Mouse (Mus musculus): ENCODE results near the gene Limk1. TPM values are rescaled to one million over a fixed set of nuclear protein-coding genes. Genes with fewer than 3 reads are reported as not detected.
"Not testable (repeated sequence)": the region's sequence is repeated elsewhere in the genome, so short reads cannot be mapped to it uniquely, and the experiment has no call there.

The Limk1 gene
- total RNA-seq, 1 experiment from 2014 or later, result 15.9 TPM

- ATAC-seq (replicated peaks in 1 of 2; ENCODE audit: insufficient read depth in 1 of 2, low FRiP score in 2 of 2, low TSS enrichment in 1 of 2, low read depth in 1 of 2, poor library complexity in 2 of 2, severe bottlenecking in 2 of 2), result no peak
Measured at GRCm38 (mm10) chr5:134683813-134684212, 4.6 kb downstream of the Limk1 start.

DNA sequence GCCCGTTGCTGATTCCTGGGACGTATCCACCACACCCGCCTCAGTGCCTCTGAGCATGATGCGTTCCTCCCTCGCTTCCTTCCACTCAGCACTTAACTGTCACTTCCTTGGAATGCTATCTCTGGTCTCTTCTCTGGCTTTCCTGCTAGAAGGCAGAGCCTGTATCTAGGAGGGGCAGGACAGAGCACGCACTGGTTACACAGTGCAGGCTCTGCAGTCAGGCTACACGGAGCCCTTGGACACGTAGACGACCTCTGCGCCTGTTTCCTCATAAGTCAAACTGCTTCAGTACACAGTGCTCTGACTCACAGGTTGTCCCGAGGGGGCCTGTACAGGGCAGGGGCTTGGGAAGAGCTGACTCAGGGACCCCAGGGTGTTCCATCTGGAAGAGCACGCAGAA is 8.2 kb downstream of the Limk1 start:
- ATAC-seq (replicated peaks in 1 of 2; ENCODE audit: insufficient read depth in 1 of 2, low FRiP score in 2 of 2, low TSS enrichment in 1 of 2, low read depth in 1 of 2, poor library complexity in 2 of 2, severe bottlenecking in 2 of 2), result no peak

- ATAC-seq (replicated peaks in 1 of 2; ENCODE audit: insufficient read depth in 1 of 2, low FRiP score in 2 of 2, low TSS enrichment in 1 of 2, low read depth in 1 of 2, poor library complexity in 2 of 2, severe bottlenecking in 2 of 2), result no peak
Measured at GRCm38 (mm10) chr5:134678827-134679546, 9.4 kb downstream of the Limk1 start.

GRCm38 (mm10) chr5:134678031-134678430 is 10.4 kb downstream of the Limk1 start:
- peak; percentile 91 for ATAC-seq (replicated peaks in 1 of 2; ENCODE audit: insufficient read depth in 1 of 2, low FRiP score in 2 of 2, low TSS enrichment in 1 of 2, low read depth in 1 of 2, poor library complexity in 2 of 2, severe bottlenecking in 2 of 2)

- no peak for ATAC-seq (replicated peaks in 1 of 2; ENCODE audit: insufficient read depth in 1 of 2, low FRiP score in 2 of 2, low TSS enrichment in 1 of 2, low read depth in 1 of 2, poor library complexity in 2 of 2, severe bottlenecking in 2 of 2)
Measured at GRCm38 (mm10) chr5:134677491-134677890, 10.9 kb downstream of the Limk1 start.

DNA sequence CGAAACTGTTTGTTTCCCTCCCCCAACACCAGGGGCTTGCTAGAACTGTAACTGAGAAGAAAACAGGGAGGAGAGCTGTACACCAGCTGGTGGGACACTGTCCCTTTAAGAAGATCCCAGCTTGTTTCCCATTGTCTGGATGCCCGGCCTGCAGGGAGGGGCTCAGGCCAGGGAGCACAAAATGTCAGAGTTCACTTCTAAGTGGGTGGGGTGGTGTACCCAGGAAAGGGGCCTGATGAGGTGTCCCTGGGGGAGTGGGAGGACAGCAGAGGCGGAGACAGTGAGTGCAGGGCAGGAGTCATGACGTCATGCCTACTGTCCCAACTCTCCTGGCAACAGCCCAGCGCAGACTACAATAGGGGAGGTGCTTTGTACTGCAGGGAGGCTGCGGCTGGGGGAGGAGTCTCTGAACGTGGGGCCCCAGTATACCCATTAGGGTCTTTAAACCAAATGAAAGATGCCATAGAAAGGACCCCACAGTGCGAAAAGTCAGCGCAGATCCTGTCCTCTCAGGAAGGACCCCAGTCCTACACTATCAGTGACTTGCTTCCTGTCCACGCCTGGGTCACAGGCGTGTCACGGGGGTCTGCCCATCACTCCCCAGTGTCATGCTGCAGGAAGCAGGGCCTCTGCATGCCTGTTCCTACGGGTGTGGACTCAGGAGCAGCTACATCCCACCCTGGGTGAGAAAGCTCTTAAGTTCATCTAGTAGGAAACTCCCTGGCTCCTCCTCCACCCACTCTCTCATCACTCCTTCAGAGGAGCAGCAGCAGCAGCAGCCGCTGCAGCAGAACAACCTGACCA is 12.2 kb downstream of the Limk1 start:
- peak; percentile 42 to 57 for ATAC-seq (replicated peaks in 1 of 2; ENCODE audit: insufficient read depth in 1 of 2, low FRiP score in 2 of 2, low TSS enrichment in 1 of 2, low read depth in 1 of 2, poor library complexity in 2 of 2, severe bottlenecking in 2 of 2)

DNA sequence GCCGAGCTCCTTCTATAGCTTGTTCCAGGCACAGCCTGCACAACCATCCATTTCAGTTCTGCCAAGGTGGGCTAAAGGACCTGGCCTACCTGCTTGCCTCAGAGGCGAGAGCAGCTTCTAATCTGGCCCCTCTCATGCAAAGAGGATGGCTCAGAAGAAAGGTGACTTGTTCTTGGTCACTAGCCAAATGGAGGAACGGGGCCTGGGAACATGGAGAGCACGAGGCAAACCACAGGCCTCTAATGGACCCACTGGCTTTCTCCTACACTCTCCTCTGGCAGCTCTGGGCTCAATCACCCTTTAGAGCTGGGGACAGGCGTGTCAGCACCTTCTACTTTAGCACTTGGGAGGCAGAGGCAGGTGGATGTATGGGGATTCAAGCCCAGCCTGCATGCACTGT is 13.4 kb downstream of the Limk1 start:
- no peak for ATAC-seq (replicated peaks in 1 of 2; ENCODE audit: insufficient read depth in 1 of 2, low FRiP score in 2 of 2, low TSS enrichment in 1 of 2, low read depth in 1 of 2, poor library complexity in 2 of 2, severe bottlenecking in 2 of 2)

DNA sequence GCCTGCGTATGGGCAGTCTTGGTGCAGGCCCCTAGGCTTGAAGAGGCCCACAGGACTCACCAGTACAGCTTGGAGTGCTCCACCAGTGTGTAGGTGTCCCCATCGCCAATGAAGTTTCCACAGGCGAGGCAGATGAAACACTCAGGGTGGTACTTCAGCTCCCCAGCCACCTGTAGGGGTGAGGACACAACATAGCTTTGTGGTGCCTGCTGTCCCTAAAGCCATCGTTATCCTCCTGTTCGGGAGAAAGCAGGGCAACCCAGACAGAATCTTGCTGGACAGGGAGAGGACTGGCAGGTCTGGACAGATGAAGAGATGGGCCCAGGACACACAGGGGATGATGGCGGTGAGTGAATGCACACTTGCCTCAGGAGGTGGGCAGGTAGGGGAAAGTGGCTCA is 15.8 kb downstream of the Limk1 start:
- no peak for ATAC-seq (replicated peaks in 1 of 2; ENCODE audit: insufficient read depth in 1 of 2, low FRiP score in 2 of 2, low TSS enrichment in 1 of 2, low read depth in 1 of 2, poor library complexity in 2 of 2, severe bottlenecking in 2 of 2)

GRCm38 (mm10) chr5:134672198-134672516 is 16.2 kb downstream of the Limk1 start:
- no peak for ATAC-seq (replicated peaks in 1 of 2; ENCODE audit: insufficient read depth in 1 of 2, low FRiP score in 2 of 2, low TSS enrichment in 1 of 2, low read depth in 1 of 2, poor library complexity in 2 of 2, severe bottlenecking in 2 of 2)

- ATAC-seq (replicated peaks in 1 of 2; ENCODE audit: insufficient read depth in 1 of 2, low FRiP score in 2 of 2, low TSS enrichment in 1 of 2, low read depth in 1 of 2, poor library complexity in 2 of 2, severe bottlenecking in 2 of 2), result no peak
Measured at GRCm38 (mm10) chr5:134671335-134672197, 16.8 kb downstream of the Limk1 start.

DNA sequence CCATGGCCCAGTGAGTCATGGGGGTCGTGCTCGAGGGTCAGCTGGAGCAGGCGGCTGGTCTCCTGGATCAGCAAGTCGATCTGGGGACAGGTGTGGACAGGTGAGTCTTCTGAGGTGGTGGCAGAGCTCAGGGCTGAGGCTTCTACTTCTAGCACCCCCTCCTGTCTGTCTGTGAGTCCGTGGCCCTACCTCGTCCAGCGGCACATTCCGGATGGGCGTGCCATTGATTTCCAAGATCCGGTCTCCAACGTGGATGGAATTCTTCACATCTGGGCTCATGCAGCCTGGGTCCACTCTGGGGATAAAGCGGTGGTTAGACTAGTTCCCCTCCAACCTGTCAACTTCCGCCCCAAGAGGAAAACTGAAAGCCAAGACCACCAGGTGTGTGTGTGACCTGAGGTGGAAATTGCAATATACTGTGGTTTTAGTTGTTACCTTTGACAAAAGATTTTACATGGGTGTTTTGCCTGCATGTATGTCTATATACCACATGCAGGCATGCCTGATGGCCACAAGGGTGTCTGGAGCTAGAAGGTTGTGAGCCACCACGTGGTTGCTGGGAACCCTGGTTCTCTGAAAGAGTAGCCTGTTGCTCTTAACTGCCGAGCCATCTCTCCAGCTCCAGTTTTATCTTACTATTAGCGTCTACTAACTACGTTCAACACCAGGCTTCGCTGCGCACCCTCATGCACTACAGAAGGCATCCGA is 19.2 kb downstream of the Limk1 start:
- no peak for ATAC-seq (replicated peaks in 1 of 2; ENCODE audit: insufficient read depth in 1 of 2, low FRiP score in 2 of 2, low TSS enrichment in 1 of 2, low read depth in 1 of 2, poor library complexity in 2 of 2, severe bottlenecking in 2 of 2)

GRCm38 (mm10) chr5:134668495-134668894 is 19.9 kb downstream of the Limk1 start:
- ATAC-seq (replicated peaks in 1 of 2; ENCODE audit: insufficient read depth in 1 of 2, low FRiP score in 2 of 2, low TSS enrichment in 1 of 2, low read depth in 1 of 2, poor library complexity in 2 of 2, severe bottlenecking in 2 of 2), result no peak

- no peak for ATAC-seq (replicated peaks in 1 of 2; ENCODE audit: insufficient read depth in 1 of 2, low FRiP score in 2 of 2, low TSS enrichment in 1 of 2, low read depth in 1 of 2, poor library complexity in 2 of 2, severe bottlenecking in 2 of 2)
Measured at GRCm38 (mm10) chr5:134656708-134657107, 31.7 kb downstream of the Limk1 start.

DNA sequence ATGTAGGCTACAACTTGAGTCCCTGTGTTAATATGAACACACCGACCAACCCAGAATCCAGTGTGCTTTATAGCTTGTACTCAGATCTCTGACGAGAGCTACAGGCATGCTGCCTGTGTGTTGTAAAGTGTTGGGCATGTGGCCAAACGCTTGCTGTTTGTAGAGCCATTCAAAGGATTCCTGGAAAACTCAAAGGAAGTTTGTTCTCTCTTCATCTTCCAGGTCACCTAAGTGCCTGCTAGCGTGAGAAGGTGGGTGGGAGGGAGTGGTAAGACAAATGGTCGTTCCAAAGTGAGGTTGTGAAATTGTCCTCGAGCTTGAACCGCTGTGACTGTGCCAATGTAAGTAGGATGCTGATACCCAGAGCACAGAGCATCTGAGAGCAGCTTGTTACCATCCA is 36.4 kb downstream of the Limk1 start:
- no peak for ATAC-seq (replicated peaks in 1 of 2; ENCODE audit: insufficient read depth in 1 of 2, low FRiP score in 2 of 2, low TSS enrichment in 1 of 2, low read depth in 1 of 2, poor library complexity in 2 of 2, severe bottlenecking in 2 of 2)

DNA sequence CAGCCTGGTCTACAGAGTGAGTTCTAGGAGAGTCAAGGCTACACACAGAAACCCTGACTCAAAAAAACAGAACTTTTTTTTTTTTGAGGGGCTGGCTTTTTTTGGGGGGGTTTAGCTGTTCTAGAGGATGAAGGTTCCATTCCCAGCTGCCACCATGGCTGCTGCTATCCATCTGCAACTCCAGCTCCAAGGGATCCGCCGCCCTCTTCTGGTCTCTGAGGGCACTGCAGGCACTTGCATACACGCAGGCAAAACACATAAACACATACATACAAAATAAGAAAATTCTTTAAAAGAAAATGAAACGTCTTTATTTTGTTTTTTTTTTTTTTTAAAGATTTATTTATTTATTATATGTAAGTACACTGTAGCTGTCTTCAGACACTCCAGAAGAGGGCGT is 37.5 kb downstream of the Limk1 start:
- no peak; a peak in 1 of 4 replicates for ATAC-seq (replicated peaks in 1 of 2; ENCODE audit: insufficient read depth in 1 of 2, low FRiP score in 2 of 2, low TSS enrichment in 1 of 2, low read depth in 1 of 2, poor library complexity in 2 of 2, severe bottlenecking in 2 of 2)

DNA sequence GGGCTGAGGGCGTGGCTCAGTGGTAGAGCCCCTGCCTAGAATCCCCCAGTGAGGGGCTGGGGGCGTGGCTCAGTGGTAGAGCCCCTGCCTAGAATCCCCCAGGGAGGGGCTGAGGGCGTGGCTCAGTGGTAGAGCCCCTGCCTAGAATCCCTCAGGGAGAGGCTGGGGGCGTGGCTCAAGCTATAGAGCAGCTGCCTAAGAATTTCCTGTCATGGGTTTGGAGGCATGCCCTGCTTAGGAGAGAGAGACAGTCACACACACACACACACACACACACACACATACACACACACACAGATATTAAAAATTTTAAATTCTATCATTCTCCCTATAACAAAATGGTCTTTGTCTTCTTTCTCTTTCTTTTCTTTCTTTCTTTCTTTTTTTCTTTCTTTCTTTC is 39.4 kb downstream of the Limk1 start:
- ATAC-seq (replicated peaks in 1 of 2; ENCODE audit: insufficient read depth in 1 of 2, low FRiP score in 2 of 2, low TSS enrichment in 1 of 2, low read depth in 1 of 2, poor library complexity in 2 of 2, severe bottlenecking in 2 of 2), result not testable (repeated sequence)

- no peak for ATAC-seq (replicated peaks in 1 of 2; ENCODE audit: insufficient read depth in 1 of 2, low FRiP score in 2 of 2, low TSS enrichment in 1 of 2, low read depth in 1 of 2, poor library complexity in 2 of 2, severe bottlenecking in 2 of 2)
Measured at GRCm38 (mm10) chr5:134647394-134647793, 41.0 kb downstream of the Limk1 start.
